Mouse (Mus musculus): Measurements from ENCODE around the gene Pml. TPM values are rescaled to one million over a fixed set of nuclear protein-coding genes. Genes with fewer than 3 reads are reported as not detected.

Gene Pml
- total RNA-seq, 2 experiments from 2014 or later: 3.5 to 4.6 TPM

- no peak for DNase-seq
Measured at GRCm38 (mm10) chr9:58234502-58235015, 15.0 kb downstream of the Pml start.

GRCm38 (mm10) chr9:58232374-58232773 is 17.2 kb downstream of the Pml start:
- no peak for DNase-seq

- DNase-seq: no peak
Measured at GRCm38 (mm10) chr9:58231746-58232145, 17.8 kb downstream of the Pml start.

GRCm38 (mm10) chr9:58228777-58229466 is 20.7 kb downstream of the Pml start:
- DNase-seq: no peak

- no peak for DNase-seq
Measured at GRCm38 (mm10) chr9:58225915-58226913, 23.4 kb downstream of the Pml start.

- DNase-seq: no peak
Measured at GRCm38 (mm10) chr9:58224356-58224755, 25.2 kb downstream of the Pml start.

GRCm38 (mm10) chr9:58220218-58220903 is 29.2 kb downstream of the Pml start:
- DNase-seq: no peak

- no peak for DNase-seq
Measured at GRCm38 (mm10) chr9:58218539-58218938, 31.0 kb downstream of the Pml start.

GRCm38 (mm10) chr9:58216402-58216801 is 33.2 kb downstream of the Pml start:
- no peak for DNase-seq

- DNase-seq: no peak
Measured at GRCm38 (mm10) chr9:58214519-58215180, 34.9 kb downstream of the Pml start.

- no peak for DNase-seq
Measured at GRCm38 (mm10) chr9:58213865-58214264, 35.7 kb downstream of the Pml start.

- DNase-seq: no peak
Measured at GRCm38 (mm10) chr9:58213377-58213776, 36.2 kb downstream of the Pml start.

- DNase-seq: no peak
Measured at GRCm38 (mm10) chr9:58210304-58210627, 39.3 kb downstream of the Pml start.

- DNase-seq: no peak
Measured at GRCm38 (mm10) chr9:58209462-58210303, 39.9 kb downstream of the Pml start.

GRCm38 (mm10) chr9:58206013-58206412 is 43.6 kb downstream of the Pml start:
- no peak for DNase-seq

GRCm38 (mm10) chr9:58204448-58205000 is 45.1 kb downstream of the Pml start:
- DNase-seq: peak; percentile 81

GRCm38 (mm10) chr9:58203516-58204447 is 45.8 kb downstream of the Pml start, which contains the start of the genes Islr and Islr2:
Islr (minus strand) TSS chr9:58204306.
Islr2 (minus strand) TSS chr9:58204319.
- DNase-seq: peak; percentile 55

- DNase-seq: peak; percentile 49
Measured at GRCm38 (mm10) chr9:58202676-58203453, 46.7 kb downstream of the Pml start.
